Comparison of ENCODE assay signal across 27 mouse cellular contexts in genomic region chr4:130357946-130358345, GRCm38 (mm10). TPM values are rescaled to one million over a fixed set of nuclear protein-coding genes. Genes with fewer than 3 reads are reported as not detected.
DNase-seq lines count a peak whose midpoint lies in the region; ATAC-seq and TF ChIP-seq lines count a peak whose summit lies in the region.
"Had no signal": no experiment of that assay in that cellular context is flagged by ENCODE, and none has a peak within 500 bp of the region (broad histone marks: within the 10 kb centered on the region; RNA-seq: fewer than 3 reads in every experiment).

No protein-coding gene starts in this region.

- peak; percentile 6 for DNase-seq in 3T3-L1 (ENCODE audit: low read depth, low spot score)
- peak; percentile 70 for DNase-seq in ES-CJ7 (ENCODE audit: low read depth, low spot score)
- peak; percentile 12 for DNase-seq in induced T-regulatory cell, adult 2 months (ENCODE audit: low read depth)
- no peak for DNase-seq in thymus, postnatal 14 days
- DNase-seq in forebrain, postnatal 0 days, result no peak
- no peak for DNase-seq in urinary bladder, postnatal 36 days (ENCODE audit: low spot score in 2 of 2)
- DNase-seq: adrenal gland, postnatal 14 days; cerebellum, adult 11 months; cerebellum, postnatal 36 days; gastrocnemius, adult 2 months; heart, postnatal 36 days; midbrain, embryonic 14.5 days; right cerebral cortex, postnatal 14 days had no signal

- TF ChIP-seq CTCF in forebrain, postnatal 0 days (IDR thresholded peaks at IDR 0.05; ENCODE audit: low read depth), result no peak

- no peak overlapping the region for H3K27ac ChIP-seq in forebrain, postnatal 0 days (ENCODE audit: low read depth, low read length)
- H3K27ac ChIP-seq: embryonic facial prominence, embryonic 15.5 days; gastrocnemius, adult 2 months; heart, embryonic 13.5 days; hindbrain, embryonic 15.5 days; lung, embryonic 15.5 days; neural tube, embryonic 15.5 days; stomach, embryonic 15.5 days had no signal

- H3K4me2 ChIP-seq in forebrain, postnatal 0 days (ENCODE audit: low read depth), result no peak overlapping the region

- H3K36me3 ChIP-seq in erythroblast, embryonic 14.5 days (ENCODE audit: control insufficient read depth), result peaks cover 61% of the 10 kb centered on the region
- peaks cover 16% of the 10 kb centered on the region for H3K36me3 ChIP-seq in forebrain, postnatal 0 days (ENCODE audit: insufficient read depth)

- peak overlapping the region; percentile 70 for H3K4me3 ChIP-seq in erythroblast, embryonic 14.5 days (replicated peaks)
- H3K4me3 ChIP-seq in forebrain, postnatal 0 days (ENCODE audit: low read depth, low read length), result no peak overlapping the region
- H3K4me3 ChIP-seq: gastrocnemius, adult 2 months had no signal

- peaks cover 49% of the 10 kb centered on the region for H3K4me1 ChIP-seq in erythroblast, embryonic 14.5 days (ENCODE audit: control insufficient read depth)
- H3K4me1 ChIP-seq in forebrain, postnatal 0 days (ENCODE audit: insufficient read depth), result peaks cover 12% of the 10 kb centered on the region; the same call in 1 of the 2 replicates

- H3K9ac ChIP-seq in forebrain, postnatal 0 days, result no peak overlapping the region
- H3K9ac ChIP-seq: embryonic facial prominence, embryonic 15.5 days; stomach, embryonic 15.5 days had no signal

- no peak for ATAC-seq in erythroblast, adult 5-6 weeks (replicated peaks; ENCODE audit: low FRiP score, poor library complexity, severe bottlenecking)
- ATAC-seq in forebrain, postnatal 0 days, result no peak
- ATAC-seq: intestine, embryonic 16.5 days had no signal

- H3K9me3 ChIP-seq in erythroblast, embryonic 14.5 days (ENCODE audit: control insufficient read depth, low read length), result no peaks in the 10 kb centered on the region
- H3K9me3 ChIP-seq in forebrain, postnatal 0 days (ENCODE audit: low read length), result no peaks in the 10 kb centered on the region
- H3K9me3 ChIP-seq: embryonic facial prominence, embryonic 15.5 days; heart, embryonic 13.5 days; hindbrain, embryonic 15.5 days; lung, embryonic 15.5 days; neural tube, embryonic 15.5 days; stomach, embryonic 15.5 days had no signal

- H3K27me3 ChIP-seq in erythroblast, embryonic 14.5 days (ENCODE audit: control insufficient read depth), result no peaks in the 10 kb centered on the region
- no peaks in the 10 kb centered on the region for H3K27me3 ChIP-seq in forebrain, postnatal 0 days (ENCODE audit: insufficient read depth, low read length)
- H3K27me3 ChIP-seq: embryonic facial prominence, embryonic 15.5 days; heart, embryonic 13.5 days; hindbrain, embryonic 15.5 days; lung, embryonic 15.5 days; neural tube, embryonic 15.5 days; stomach, embryonic 15.5 days had no signal

RNA-seq across cellular contexts. Expression of gene Zcchc17, which starts 1.8 kb away (rescaled TPM):
- polyA plus RNA-seq in erythroblast, embryonic 14.5 days (2012), result 3.1 and 3.2 TPM in 2 replicates
- total RNA-seq in erythroblast, adult 5-6 weeks (2015; ENCODE audit: low replicate concordance), result 7.1 and 8.8 TPM in 2 replicates
- total RNA-seq in erythroblast, adult 5-6 weeks (2017; ENCODE audit: low replicate concordance), result 27.9 and 61.2 TPM in 2 replicates
- total RNA-seq in forebrain, postnatal 0 days (2014; rRNA removed), result 41.3 and 42.7 TPM in 2 replicates
- 97.8 and 112 TPM in 2 replicates for polyA plus RNA-seq in forebrain, postnatal 0 days (2015; fragmentation: Nextera tagmentation; extraction: Ambion mirVana)

RNA-seq across cellular contexts. Expression of gene Snrnp40, which starts 2.0 kb away (rescaled TPM):
- polyA plus RNA-seq in erythroblast, embryonic 14.5 days (2012), result 6.1 TPM in 2 replicates
- 18.6 and 30.5 TPM in 2 replicates for total RNA-seq in erythroblast, adult 5-6 weeks (2015; ENCODE audit: low replicate concordance)
- total RNA-seq in erythroblast, adult 5-6 weeks (2017; ENCODE audit: low replicate concordance), result 25.0 and 28.2 TPM in 2 replicates
- 72.9 and 74.3 TPM in 2 replicates for total RNA-seq in forebrain, postnatal 0 days (2014; rRNA removed)
- polyA plus RNA-seq in forebrain, postnatal 0 days (2015; fragmentation: Nextera tagmentation; extraction: Ambion mirVana), result 97.9 and 99.3 TPM in 2 replicates

RNA-seq across cellular contexts. Expression of gene Gm10570, which starts 49.5 kb away (rescaled TPM):
- polyA plus RNA-seq in erythroblast, embryonic 14.5 days (2012), result not detected in 2 replicates
- not detected in 2 replicates for total RNA-seq in erythroblast, adult 5-6 weeks (2015; ENCODE audit: low replicate concordance)
- total RNA-seq in erythroblast, adult 5-6 weeks (2017; ENCODE audit: low replicate concordance), result not detected in 2 replicates
- 1.1 and 1.8 TPM in 2 replicates for total RNA-seq in forebrain, postnatal 0 days (2014; rRNA removed)
- polyA plus RNA-seq in forebrain, postnatal 0 days (2015; fragmentation: Nextera tagmentation; extraction: Ambion mirVana), result 1.0 and 1.2 TPM in 2 replicates
- total RNA-seq: megakaryocyte, adult 5-6 weeks had no signal
- polyA plus RNA-seq: C2C12; forebrain, embryonic 11.5 days; gonadal fat pad, adult 2 months; intestine, embryonic 16.5 days; lung, embryonic 15.5 days; midbrain, embryonic 14.5 days; spleen, adult 2 months; stomach, embryonic 15.5 days had no signal

RNA-seq across cellular contexts. Expression of gene Fabp3, which starts 49.6 kb away (rescaled TPM):
- not detected in 2 replicates for polyA plus RNA-seq in erythroblast, embryonic 14.5 days (2012)
- 2.1 TPM in 1 of 2 replicates, not detected in the other for total RNA-seq in erythroblast, adult 5-6 weeks (2015; ENCODE audit: low replicate concordance)
- total RNA-seq in erythroblast, adult 5-6 weeks (2017; ENCODE audit: low replicate concordance), result not detected in 2 replicates
- total RNA-seq in forebrain, postnatal 0 days (2014; rRNA removed), result 129 and 201 TPM in 2 replicates
- 318 and 358 TPM in 2 replicates for polyA plus RNA-seq in forebrain, postnatal 0 days (2015; fragmentation: Nextera tagmentation; extraction: Ambion mirVana)

Comparison
In these comparisons a context has a peak if more than half of its experiments do, and no peak if none do; other contexts are left out.
1. DNase-seq: peak in 3T3-L1 (single experiment), ES-CJ7 (single experiment) and induced T-regulatory cell, adult 2 months (single experiment); none in thymus, postnatal 14 days (single experiment), forebrain, postnatal 0 days (single experiment) and urinary bladder, postnatal 36 days (0 of 2).